Mouse (Mus musculus) olfactory bulb, adult 2 months (tissue): ENCODE results near the gene Ptk7. TPM values are rescaled to one million over a fixed set of nuclear protein-coding genes. Genes with fewer than 3 reads are reported as not detected.

Source experiments
- H3K27ac ChIP-seq: fragments of 200-500 bp; 2 replicates; pipeline ENCODE4 v1.5.1; 2012; ENCODE audit warnings: low read depth, low read length; ENCODE audit not compliant: insufficient read depth
- H3K4me1 ChIP-seq: fragments of 200-500 bp; 2 replicates; pipeline ENCODE4 v1.6.1; 2012; ENCODE audit warnings: low read length; ENCODE audit not compliant: control insufficient read depth, insufficient read depth
- H3K4me3 ChIP-seq: fragments of 200-500 bp; 2 replicates; pipeline ENCODE4 v1.5.1; 2012; ENCODE audit warnings: mild to moderate bottlenecking, low read depth, low read length, moderate library complexity; ENCODE audit not compliant: insufficient read depth
- CTCF ChIP-seq: fragments of 200-500 bp; IDR thresholded peaks from 2 replicates; pipeline ENCODE4 v1.5.1; 2012; ENCODE audit warnings: low read depth, mild to moderate bottlenecking, low read length, moderate library complexity; ENCODE audit not compliant: insufficient read depth
- POLR2A ChIP-seq: fragments of 200-500 bp; IDR thresholded peaks from 2 replicates; pipeline ENCODE4 v1.6.1; 2012; ENCODE audit warnings: mild to moderate bottlenecking, low read depth, low read length, moderate library complexity; ENCODE audit not compliant: insufficient read depth
- WGBS: fragments of 180-500 bp; shearing (Covaris S2); methylation state at CpG from one replicate; pipeline ENCODE4 v1.1.7; 2018; 5-methylcytosine and 5-hydroxymethylcytosine counted together
- polyA plus RNA-seq: library from polyadenylated mRNA; stranded (reverse); fragments of >200 nt; gene quantifications from 2 replicates; pipeline ENCODE4 v1.2.4, GENCODE M21; 2012; ENCODE audit warnings: low replicate concordance; ENCODE audit not compliant: missing spikeins, insufficient read depth, insufficient read length

Ptk7 gene
- polyA plus RNA-seq, 1 experiment: not detected

DNA sequence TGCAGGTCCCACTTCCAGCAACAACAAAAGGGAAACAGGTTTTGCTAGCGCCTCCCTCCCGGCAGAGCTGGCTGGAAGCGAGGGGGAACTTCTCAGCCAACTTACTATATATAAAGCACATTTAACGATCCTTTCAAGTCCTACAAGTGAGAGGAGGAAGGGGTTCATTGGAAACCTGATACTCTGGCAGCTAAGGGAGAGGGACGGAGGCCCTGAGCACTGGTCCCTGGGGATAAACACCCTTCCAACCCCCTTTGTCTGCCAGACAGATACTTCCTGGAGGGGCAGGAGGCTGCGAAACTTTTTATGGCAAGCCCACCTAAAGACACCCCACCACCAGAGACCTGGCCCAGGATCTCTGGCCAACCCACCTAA lies 10.9 kb downstream of the Ptk7 start:
- TF ChIP-seq POLR2A: no peak
- no peak for TF ChIP-seq CTCF
- Histone ChIP-seq H3K27ac (no peak overlapping the region; the same call in 1 of the 2 replicates), H3K4me1 (peaks cover 22% of the 10 kb centered on the region), H3K4me3 (no peak overlapping the region)
- WGBS: 64% methylated on average over 6 of the region's 6 CpGs

DNA sequence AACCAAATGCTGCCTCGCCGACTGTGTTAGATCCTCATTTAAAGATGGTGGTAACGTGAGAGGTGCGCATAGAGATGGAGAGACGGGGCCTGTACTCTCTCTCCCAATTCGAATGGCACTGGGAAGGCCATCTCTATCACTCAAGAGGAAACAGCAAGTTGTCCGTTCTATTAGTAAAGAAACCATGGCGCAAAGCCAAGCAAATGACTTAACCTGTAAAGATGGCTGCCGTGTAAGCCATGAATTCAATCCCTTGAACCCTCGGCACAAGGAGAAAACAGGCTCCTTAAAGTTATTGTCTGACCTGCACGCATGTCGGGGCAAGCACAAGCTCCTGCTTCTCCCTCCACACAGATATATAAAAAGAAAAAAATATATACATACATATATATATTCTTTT lies 11.5 kb downstream of the Ptk7 start:
- Histone ChIP-seq H3K4me3 (no peak overlapping the region), H3K27ac (no peak overlapping the region), H3K4me1 (peaks cover 22% of the 10 kb centered on the region)
- TF ChIP-seq CTCF (no peak), POLR2A (no peak)
- 91% methylated on average over 12 of the region's 12 CpGs for WGBS

DNA sequence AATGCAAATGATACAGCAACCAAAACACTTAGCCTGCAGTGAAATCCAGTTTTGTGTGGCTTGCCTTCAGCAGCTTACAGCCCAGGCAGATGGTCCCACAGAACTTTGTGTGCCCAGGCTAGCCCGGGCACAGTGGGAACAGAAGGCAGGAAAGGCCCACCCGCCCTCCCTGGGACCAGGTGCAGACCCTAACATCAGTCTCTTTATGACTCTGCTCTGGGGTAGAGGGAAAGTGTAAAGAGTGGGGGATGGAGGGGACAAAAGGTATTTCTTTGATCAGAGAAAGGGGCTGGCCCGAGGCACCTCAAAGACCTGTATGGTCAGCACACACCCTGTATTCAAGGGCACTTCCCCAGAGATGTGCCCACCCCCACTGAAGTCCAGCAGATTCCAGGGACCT lies 16.1 kb downstream of the Ptk7 start:
- TF ChIP-seq POLR2A: no peak
- no peak for TF ChIP-seq CTCF
- H3K27ac ChIP-seq: no peak overlapping the region
- no peak overlapping the region for H3K4me3 ChIP-seq
- H3K4me1 ChIP-seq: peaks cover under 1% of the 10 kb centered on the region; the same call in 1 of the 2 replicates
- 43% methylated on average over 3 of the region's 3 CpGs for WGBS

DNA sequence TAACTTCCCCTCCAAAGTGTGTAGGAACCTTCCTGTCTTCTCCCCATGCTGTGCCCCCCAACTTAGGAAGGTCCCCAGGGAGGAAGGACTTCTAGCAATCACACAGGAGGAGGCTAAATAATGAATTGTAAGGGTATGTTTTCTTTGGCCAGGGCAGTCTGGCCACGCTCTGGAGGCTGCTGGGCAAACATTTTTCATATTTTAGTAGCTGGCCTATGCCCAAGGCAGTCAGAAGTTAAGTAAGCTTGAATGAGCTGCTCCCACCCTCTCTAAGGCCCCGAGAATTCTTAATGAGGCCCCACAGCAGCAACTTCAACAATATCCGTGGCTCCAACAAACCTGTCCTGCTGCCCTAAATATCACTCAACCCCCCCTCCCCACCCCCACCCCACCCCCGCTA lies 16.5 kb downstream of the Ptk7 start:
- Histone ChIP-seq H3K27ac (no peak overlapping the region), H3K4me3 (no peak overlapping the region), H3K4me1 (peaks cover 2% of the 10 kb centered on the region; the same call in 1 of the 2 replicates)
- TF ChIP-seq CTCF: no peak
- no peak for TF ChIP-seq POLR2A
- WGBS: 31% methylated on average over 4 of the region's 4 CpGs

DNA sequence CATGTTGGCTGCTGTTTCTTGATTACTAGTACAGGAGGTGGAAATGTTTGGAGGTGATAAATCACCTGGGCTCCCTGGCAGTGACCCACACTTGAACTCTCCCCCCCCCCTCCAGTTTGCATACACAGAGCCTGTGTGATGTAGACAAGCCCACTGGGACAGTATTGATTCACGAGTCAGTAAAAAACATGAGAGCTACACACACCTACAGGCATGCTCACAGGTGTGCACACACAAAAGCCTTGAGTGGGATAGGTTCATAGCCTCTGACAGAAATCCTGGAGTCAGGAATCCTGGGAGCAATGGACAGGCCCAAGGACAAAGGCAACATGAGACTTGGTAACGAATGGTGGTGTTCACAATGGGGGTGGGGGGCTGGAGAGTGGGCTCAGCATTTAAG lies 17.1 kb downstream of the Ptk7 start:
- Histone ChIP-seq H3K4me3 (no peak overlapping the region), H3K4me1 (peaks cover 9% of the 10 kb centered on the region), H3K27ac (no peak overlapping the region)
- TF ChIP-seq POLR2A: no peak
- TF ChIP-seq CTCF: no peak
- 73% methylated on average over 2 of the region's 2 CpGs for WGBS

DNA sequence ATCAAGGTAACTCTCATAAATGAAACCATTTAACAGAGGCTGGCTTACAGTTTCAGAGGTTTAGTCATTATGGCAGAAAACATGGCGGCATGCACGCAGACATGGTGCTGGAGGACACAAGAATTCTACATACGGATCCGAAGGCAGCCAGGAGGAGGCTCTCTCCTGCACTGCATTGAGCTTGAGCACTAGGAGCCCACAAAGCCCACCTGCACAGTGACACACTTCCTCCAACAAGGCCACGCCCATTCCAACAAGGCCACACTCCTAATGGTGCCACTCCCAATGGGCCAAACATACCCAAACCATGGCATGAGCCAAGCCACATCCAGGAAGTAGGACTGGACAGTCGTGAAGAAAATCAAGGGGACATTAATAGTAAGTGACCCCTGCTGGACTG lies 18.0 kb downstream of the Ptk7 start:
- TF ChIP-seq POLR2A (no peak), CTCF (no peak)
- WGBS: 95% methylated on average over 6 of the region's 6 CpGs
- no peak overlapping the region for H3K4me3 ChIP-seq
- no peak overlapping the region for H3K27ac ChIP-seq
- peaks cover 9% of the 10 kb centered on the region for H3K4me1 ChIP-seq

DNA sequence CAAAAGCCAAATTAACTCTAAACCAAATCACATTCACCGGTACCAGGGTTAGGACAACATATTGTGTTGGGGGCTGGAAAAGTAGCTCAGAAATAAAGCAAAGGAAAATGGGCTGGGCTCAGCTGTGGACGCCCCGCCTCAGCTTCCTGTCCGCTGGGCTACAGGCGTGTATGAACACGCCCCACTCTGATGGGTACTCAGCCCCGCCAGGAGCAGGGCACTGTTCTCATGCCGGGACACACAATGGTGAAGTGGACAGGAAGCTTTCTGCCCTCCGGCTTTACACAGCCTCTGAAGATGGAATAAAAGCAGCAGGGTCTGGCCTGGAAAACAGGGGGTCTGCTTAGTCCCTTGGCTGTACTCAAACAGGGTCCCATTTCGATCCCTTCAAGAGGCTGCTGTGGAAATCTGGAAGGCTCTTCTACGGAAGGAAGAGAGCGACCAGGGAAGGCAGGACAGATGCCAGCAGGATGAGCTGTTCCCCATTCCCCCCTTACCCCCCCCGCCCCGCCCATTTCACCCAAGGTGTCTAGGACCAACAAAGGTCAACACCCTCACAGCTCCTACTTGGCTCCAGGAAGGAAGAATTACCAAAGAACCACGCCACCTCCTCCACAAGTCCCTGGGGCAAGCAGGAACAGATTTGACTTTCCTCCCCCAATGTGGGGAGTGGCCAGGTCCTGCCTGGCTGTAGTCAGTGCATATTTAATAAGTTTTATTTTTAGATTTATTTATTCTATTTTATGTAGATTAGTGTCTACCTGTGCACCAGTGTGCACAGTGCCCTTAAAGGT lies 19.4 kb downstream of the Ptk7 start:
- Histone ChIP-seq H3K27ac (no peak overlapping the region), H3K4me1 (peaks cover 9% of the 10 kb centered on the region), H3K4me3 (no peak overlapping the region)
- WGBS: 72% methylated on average over 15 of the region's 15 CpGs
- TF ChIP-seq CTCF (no peak), POLR2A (no peak)

DNA sequence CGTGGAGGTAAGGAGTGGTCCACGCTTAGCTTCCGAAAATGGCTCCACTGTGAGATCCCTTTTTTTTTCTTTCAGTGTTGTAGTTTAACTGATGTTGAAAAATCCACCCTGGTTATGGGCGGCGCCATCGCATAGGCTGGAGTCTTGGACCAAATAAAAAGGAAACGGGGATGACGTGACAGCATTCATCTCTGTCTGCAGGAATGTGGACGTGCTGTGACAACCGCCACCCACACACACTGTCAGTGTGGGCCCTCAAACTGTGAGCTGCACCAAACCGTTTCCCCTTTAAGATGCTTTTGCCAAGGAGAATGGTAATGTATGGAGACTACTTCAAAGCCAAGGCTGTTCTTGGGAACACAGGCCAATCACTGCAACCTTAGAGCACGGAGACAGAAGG lies 23.3 kb downstream of the Ptk7 start:
- H3K27ac ChIP-seq: no peak overlapping the region
- H3K4me1 ChIP-seq: peaks cover 9% of the 10 kb centered on the region
- H3K4me3 ChIP-seq: no peak overlapping the region
- TF ChIP-seq POLR2A (no peak), CTCF (no peak)
- WGBS: 95% methylated on average over 12 of the region's 12 CpGs

DNA sequence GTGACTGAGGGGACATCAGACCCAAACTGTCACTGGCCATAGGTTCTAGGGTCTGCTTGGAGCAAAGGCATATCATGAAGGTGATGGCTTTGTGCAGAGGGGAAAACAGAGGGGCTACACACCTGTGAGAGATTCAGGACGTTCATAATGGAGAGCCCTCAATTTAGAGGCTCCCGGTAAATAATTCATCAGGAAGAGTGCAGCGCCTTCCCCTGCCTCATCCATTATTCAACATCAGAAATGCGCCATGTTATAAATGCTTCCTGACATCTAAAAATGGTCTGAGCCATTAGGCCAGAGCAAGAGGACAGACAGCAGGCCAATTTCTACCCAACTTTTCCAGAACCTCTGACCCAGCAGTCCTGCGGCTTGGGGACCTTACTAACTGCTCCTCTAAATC lies 24.2 kb downstream of the Ptk7 start:
- Histone ChIP-seq H3K27ac (no peak overlapping the region), H3K4me3 (no peak overlapping the region), H3K4me1 (peaks cover 9% of the 10 kb centered on the region)
- no peak for TF ChIP-seq CTCF
- no peak for TF ChIP-seq POLR2A
- 91% methylated on average over 5 of the region's 5 CpGs for WGBS

DNA sequence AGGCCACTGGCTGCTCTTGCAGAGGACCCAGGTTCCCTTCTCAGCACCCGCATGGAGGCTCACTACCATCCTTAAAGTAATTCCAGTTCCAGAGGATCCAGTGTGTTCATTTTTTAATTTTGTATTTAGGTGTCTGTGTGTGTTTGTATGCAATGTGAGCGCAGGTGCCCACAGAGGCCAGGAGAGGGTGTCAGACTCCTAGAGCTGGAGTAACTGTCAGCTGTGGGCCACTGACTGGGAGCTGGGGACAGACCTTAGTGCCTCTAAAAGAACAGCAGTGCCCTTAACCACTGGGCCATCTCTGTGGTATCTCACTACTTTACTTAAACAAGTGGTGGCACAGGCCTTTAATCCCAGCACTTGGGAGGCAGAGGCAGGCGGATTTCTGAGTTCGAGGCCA lies 26.1 kb downstream of the Ptk7 start:
- no peak for TF ChIP-seq CTCF
- no peak for TF ChIP-seq POLR2A
- peaks cover 8% of the 10 kb centered on the region for H3K4me1 ChIP-seq
- WGBS: 96% methylated on average over 4 of the region's 4 CpGs
- no peak overlapping the region for H3K4me3 ChIP-seq
- no peak overlapping the region for H3K27ac ChIP-seq
